Mouse (Mus musculus) myocyte (in vitro differentiated cells): ENCODE measurements around the gene Krtcap2.

Source experiments
- CEBPB ChIP-seq: IDR thresholded peaks from 2 replicates; pipeline ENCODE4 v1.6.1; 2011; ENCODE audit warnings: mild to moderate bottlenecking, moderate library complexity; ENCODE audit not compliant: poor library complexity, insufficient read depth, severe bottlenecking
- E2F4 ChIP-seq: IDR thresholded peaks from one replicate; pipeline ENCODE4 v1.6.1; 2011; ENCODE audit warnings: mild to moderate bottlenecking, control low read depth, moderate library complexity; ENCODE audit not compliant: insufficient read depth
- MYOG ChIP-seq, 3 experiments: IDR thresholded peaks; one replicate each; pipeline ENCODE4 v1.6.1; 2011; ENCODE audit warnings: control low read depth in 2 of 3, low read depth in 2 of 3, mild to moderate bottlenecking in 2 of 3; ENCODE audit not compliant: insufficient read length in 2 of 3, control insufficient read depth in 1 of 3, insufficient read depth in 1 of 3
- POLR2A ChIP-seq: IDR thresholded peaks from one replicate; pipeline ENCODE4 v1.6.1; 2011; ENCODE audit warnings: low read depth, mild to moderate bottlenecking, control low read depth, moderate library complexity; ENCODE audit not compliant: insufficient read length
- REST ChIP-seq: IDR thresholded peaks from one replicate; pipeline ENCODE4 v1.6.1; 2011; ENCODE audit warnings: mild to moderate bottlenecking, control low read depth, moderate library complexity; ENCODE audit not compliant: insufficient read depth, insufficient read length
- USF1 ChIP-seq: IDR thresholded peaks from one replicate; pipeline ENCODE4 v1.6.1; 2011; ENCODE audit warnings: low read depth, mild to moderate bottlenecking, control low read depth, moderate library complexity

DNA sequence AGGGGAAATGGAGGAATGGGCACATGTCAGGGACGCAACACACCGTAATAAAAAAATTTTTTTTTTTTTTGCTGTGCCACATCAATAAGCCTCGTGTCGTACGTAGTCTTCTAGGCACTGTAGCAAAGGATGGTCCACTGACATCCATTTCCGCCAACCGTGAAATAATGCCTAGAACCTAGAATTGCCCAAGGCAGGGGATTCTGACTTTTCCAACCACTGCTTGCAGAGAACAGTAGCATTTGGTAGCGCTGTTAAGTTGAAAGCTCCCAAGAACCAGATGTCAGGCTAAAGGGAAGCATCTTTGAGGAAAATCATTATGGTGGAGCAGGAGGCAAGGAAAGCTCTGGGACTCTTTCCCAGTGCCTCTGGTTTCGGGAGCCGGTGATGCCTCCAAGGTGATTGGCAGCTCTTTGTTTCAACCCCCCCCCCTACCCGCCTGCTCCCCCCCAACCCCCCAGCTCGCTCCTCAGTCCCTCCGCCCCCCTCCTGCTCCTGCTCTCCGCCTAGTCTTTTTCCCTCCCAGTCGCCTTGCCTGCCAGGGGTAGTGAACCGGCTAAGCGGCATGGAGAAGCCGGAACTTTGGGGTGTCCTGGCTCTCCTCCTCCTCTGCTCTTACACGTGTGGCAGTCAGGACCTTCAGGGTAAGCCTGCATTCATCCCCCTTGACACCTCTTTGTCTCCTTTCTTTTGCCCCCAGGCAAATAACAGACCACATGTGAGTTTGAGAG lies 30.9 kb upstream of the Krtcap2 start, which contains the start of gene Thbs3:
- TF ChIP-seq CEBPB (no peak), POLR2A (no peak), USF1 (no peak), MYOG (IDR thresholded peaks at IDR 0.05; ENCODE audit: control insufficient read depth in 1 of 3, insufficient read depth in 1 of 3, insufficient read length in 2 of 3, low read depth in 2 of 3) (no peak), E2F4 (no peak), REST (no peak)
